Mouse (Mus musculus) brain, embryonic 14.5 days (tissue): ENCODE results near the gene Upf3a. TPM values are rescaled to one million over a fixed set of nuclear protein-coding genes. Genes with fewer than 3 reads are reported as not detected.
"Not testable (repeated sequence)": the region's sequence is repeated elsewhere in the genome, so short reads cannot be mapped to it uniquely, and the experiment has no call there.

Experiments used
- DNase-seq: peaks from one replicate; pipeline ENCODE4 v3.0.0-alpha.2; 2011; ENCODE audit warnings: low read depth
- CTCF ChIP-seq: fragments of 200-500 bp; IDR thresholded peaks from 2 replicates; pipeline ENCODE4 v1.5.1; 2012; ENCODE audit warnings: inconsistent platforms, mild to moderate bottlenecking, moderate library complexity, borderline replicate concordance; ENCODE audit not compliant: insufficient read depth, insufficient read length; ENCODE audit errors: extremely low read depth
- POLR2A ChIP-seq: fragments of 200-500 bp; IDR thresholded peaks from 2 replicates; pipeline ENCODE4 v1.6.1; 2012; ENCODE audit warnings: mild to moderate bottlenecking, inconsistent platforms, borderline replicate concordance; ENCODE audit not compliant: poor library complexity, insufficient read depth, insufficient read length, severe bottlenecking; ENCODE audit errors: extremely low read depth
- polyA plus RNA-seq: library from polyadenylated mRNA; depleted of rRNA; stranded (reverse); fragments of >200 nt; gene quantifications from 2 replicates; pipeline ENCODE4 v1.2.3, GENCODE M21; 2012; rRNA removed

Gene Upf3a
- 20.3 and 26.6 TPM in 2 replicates for polyA plus RNA-seq

DNA sequence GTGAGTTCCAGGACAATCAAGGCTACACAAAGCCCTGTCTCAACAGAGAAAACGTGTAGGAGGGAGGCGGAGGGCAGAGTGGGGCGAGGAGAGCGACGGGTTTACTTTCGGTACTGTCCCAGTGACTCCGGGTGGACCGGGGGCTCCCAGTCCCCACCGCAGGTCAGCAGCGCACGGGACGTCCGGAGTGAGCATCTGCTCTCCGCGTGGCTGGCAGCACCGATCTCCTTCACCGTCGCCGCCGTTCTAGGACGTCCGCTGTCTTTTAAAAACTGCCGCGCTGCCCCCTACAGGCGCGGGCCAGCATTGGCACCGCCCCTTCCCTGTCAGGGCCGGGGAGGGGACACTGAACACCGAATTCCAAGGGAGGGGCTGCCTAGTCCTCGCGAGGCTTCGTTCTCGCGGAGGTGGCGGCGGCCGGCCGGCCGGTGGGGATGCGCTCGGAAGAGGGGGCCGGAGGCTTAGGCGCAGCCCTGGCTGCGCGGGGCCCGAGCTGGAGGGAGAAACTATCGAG, at the start of gene Upf3a:
Gene Upf3a (plus strand): TSS at position 366 of the 514 bp plus-strand sequence.
- peak; percentile 98 for DNase-seq
- TF ChIP-seq POLR2A (no peak; the same call in none of the 2 replicates), CTCF (peak; percentile 85)

DNA sequence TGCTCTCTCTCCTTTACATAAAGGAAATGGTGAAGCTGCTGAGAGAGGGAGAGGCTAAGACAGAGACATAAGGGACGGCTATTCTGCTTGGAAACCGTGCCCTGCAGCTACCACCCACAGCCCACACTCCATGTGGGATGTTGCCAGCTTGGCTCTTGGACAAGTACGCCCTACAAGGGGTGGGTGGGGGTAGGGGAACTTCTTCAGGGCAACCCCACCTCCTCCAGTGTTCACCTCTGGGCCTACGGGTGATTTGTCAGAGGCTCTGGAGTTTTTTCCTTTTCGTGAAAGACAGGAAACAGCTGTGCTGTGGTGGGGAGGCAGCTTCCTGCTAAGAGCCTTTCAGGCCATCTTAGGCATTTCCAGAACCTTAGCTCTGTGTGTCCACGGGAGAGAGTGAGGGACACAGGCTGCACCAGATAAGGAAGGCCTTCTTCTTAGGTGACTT, 45.1 kb upstream of the Upf3a start:
- TF ChIP-seq CTCF (no peak), POLR2A (no peak)
- peak; percentile 4 for DNase-seq

DNA sequence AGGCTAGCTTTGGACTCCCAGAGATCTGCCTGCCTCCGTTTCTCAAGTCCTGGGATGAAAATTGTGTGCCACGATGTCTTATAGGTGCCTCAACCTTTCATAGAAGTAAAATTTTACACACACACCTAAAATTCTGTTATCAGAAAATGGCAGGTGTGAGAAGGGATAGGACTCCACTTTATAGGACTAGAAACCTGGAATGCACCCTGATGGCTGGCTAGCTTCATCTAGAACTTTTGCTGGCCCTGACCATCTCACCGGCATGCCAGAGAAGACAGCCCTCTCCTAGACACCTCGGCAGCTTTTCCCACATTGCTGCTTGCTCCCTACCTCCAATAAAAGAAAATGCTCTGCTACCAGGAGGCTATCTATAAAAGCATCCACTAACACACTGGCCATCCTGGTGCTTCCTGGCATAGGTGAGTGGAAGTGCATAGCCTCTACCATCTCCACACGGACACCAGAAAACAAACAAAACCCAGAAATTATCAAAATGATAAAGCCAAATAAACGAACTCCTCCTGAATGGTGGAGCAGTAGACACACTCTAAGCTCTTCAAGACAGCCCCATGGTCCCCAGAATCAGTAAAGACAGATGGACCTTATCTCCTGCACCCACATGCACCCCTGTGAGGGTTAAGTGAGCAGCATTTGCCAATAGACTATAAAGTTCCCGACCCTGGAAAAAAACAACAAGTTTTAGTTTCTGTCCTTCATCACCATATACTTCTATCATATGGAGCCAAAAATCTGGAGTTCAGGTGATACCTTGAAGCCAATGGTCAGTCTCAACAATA, 44.4 kb upstream of the Upf3a start:
- TF ChIP-seq POLR2A (no peak), CTCF (no peak)
- no peak for DNase-seq

DNA sequence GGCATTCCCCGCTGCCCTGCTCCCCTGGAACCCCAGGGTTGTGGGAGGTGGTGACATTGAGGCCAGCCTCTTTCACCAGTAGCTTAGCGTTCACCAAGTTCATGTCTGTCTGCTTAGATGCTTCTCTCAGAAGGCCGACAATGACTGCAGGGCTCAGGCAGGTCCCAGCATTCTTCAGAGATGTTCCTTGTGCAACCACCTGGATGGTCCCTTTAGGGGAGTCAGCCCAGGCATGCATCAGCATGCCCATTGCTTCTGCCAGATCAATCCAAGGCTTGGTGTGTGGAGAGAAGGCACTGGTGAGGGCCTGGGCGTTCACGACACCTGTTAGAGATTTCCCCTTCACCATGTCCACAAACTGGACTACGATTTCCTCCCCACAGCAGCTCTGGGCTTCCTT, 39.2 kb upstream of the Upf3a start:
- not testable (repeated sequence) for DNase-seq

DNA sequence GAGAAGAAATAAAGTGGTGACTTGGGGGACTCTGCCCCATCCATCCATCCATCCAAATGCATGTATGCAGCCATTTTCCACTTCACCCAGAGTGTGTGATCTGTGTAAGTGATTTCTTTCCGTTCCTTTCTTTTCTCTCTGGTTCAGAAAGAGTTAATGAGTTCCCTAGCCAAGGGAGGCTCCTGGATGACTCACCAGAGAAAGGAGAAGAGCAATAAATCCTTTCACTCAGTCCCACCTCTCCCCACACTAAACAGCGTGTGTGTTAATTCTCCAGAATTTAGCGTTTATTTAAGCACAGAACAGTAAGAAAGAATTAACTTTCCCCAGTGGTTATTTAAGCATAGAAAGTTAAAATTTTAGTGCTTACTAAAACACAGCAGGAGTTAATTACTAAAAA, 37.8 kb upstream of the Upf3a start:
- DNase-seq, result no peak
- TF ChIP-seq CTCF, result no peak

DNA sequence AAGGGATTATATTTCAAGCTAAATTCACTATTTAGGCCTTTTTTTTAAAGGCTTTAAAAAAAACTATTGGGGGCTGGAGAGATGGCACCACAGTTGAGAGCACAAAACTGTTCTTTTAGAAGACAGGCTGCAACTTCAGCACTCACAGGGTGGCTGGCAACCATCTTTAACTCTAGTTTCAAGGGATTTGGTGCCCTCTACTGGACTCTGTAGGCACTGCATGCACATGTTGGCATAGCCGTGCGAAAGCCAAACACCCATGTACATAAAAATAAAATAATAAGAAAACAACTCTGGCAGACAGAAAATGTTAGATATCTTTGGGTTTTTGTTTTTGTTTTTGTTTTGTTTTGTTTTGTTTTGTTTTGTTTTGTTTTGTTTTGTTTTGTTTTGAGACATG, 31.7 kb upstream of the Upf3a start:
- DNase-seq, result peak; percentile 62
- TF ChIP-seq CTCF (peak; percentile 75; the same call in 1 of the 2 replicates), POLR2A (no peak)

DNA sequence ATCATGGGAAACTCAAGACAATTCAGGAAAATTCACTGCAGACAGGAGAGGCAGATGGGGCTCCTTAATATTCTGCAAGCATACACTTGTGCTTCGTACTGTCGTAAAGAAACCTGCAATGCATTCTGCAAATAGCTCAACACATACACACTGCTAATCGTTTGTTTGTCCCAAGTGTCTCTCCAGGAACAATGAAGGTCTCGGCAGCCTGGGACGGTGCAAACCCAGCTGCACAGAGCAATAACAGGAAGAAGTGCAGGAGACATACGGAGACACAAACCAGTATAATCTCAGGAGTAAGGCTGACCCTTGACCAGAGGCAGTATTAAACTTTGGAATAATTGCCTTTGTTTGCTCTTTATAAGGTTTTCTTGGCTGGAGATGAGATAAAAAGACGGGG, 28.9 kb upstream of the Upf3a start:
- DNase-seq, result peak; percentile 9
- no peak for TF ChIP-seq CTCF
- TF ChIP-seq POLR2A, result no peak

DNA sequence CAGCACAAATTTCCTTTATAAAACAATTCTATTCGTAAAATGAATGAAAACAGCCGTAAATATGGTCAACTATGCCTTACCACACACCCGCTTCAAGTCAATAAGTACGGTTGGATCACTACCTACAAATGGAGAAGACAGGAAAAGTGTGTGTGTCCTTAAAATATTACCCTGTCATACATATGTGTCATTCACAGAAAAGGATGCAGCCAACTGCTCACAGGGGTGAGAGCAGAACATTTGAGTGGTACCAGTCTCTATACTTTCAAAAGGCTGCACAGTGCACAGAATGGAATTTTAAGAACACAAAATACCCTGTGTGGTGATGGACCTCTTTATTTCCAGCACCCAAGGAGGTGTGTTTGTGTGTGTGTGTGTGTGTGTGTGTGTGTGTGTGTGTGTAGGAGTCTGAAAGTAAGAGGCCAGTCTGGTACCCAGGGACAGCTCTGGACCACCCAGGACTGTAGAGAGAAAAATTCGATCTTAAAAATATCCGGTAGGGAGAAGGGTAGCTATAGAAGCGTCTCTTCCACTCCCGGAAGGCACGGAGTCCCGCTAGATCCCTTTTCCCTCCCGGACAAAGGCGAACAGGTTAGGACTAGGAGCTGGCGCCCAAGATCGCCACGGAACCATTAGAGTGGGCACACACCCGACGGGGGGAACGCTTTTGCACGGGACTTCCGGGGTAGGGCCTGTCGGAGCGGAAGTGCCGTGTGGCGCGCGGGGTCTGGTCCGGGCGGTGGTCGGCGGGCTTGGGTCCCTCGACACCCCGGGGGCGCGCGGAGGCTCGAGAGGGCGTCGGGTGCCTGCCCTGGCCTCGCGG, 28.2 kb upstream of the Upf3a start, which contains the start of gene Cdc16:
Gene Cdc16 (plus strand): TSS at position 695 of the 823 bp plus-strand sequence.
- no peak for TF ChIP-seq CTCF
- TF ChIP-seq POLR2A, result peak; percentile 93
- peak; percentile 96 for DNase-seq

DNA sequence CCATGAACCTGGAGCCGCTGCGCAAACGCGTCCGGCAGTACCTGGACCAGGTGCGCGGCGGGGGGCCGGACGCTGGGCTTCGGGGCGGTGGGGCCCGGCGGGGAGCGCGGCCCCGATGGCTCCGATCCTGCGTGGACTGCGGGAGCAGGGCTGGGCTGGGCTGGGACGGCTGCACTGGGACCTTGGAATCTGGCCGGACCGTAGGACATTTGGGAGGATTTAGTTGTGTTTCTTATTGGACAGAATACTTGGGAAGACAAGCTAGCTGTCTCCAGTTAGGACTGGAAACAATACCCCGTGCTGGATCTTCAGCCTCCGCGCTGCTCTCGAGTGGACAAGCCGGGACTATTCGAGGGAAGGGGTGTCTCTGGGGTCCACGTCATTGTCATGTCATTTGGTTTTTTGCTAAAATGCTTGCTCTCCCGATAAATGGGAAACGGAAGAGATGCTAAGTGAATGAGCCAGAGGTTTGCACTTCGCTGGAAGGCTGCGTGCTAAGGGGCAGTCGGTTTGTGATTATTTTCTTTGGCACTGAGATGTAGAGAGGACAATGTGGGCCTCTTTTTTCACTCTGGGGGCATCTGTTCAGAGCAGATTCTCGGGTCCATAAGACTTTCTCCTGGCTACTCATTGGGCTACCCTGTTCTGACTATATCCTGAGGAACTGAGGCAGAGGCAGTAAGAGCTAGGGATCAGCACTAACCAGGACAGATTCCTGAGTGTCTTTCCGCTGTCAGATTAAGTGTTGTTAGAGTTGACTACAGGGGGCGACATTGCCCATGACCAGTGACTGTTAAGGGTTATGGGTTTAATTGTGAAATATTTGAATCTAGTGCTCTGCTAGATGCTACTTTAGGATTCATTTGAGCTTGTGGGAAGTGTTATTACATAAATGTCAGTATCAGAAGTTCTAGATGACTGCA, 27.3 kb upstream of the Upf3a start:
- peak; percentile 65 for DNase-seq
- TF ChIP-seq CTCF, result peak; percentile 38; the same call in 1 of the 2 replicates
- no peak for TF ChIP-seq POLR2A

DNA sequence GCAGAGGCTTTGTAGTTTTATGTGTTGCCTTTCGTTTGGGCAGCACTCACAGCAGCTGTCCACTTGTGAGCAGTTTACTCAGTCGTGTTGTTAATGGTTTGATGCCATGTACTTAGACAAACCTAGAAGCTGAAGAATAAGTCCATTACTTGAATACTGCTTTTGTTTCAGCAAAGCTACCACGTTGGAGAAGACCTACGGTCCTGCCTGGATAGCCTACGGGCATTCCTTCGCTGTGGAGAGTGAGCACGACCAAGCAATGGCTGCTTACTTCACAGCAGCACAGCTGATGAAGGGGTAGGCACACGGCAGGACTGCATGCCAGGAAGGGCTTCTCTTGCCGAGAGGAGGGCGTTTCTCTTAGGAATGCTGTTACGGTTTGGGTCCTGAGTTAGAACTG, 16.2 kb upstream of the Upf3a start:
- no peak for TF ChIP-seq CTCF
- no peak for TF ChIP-seq POLR2A
- DNase-seq, result no peak

DNA sequence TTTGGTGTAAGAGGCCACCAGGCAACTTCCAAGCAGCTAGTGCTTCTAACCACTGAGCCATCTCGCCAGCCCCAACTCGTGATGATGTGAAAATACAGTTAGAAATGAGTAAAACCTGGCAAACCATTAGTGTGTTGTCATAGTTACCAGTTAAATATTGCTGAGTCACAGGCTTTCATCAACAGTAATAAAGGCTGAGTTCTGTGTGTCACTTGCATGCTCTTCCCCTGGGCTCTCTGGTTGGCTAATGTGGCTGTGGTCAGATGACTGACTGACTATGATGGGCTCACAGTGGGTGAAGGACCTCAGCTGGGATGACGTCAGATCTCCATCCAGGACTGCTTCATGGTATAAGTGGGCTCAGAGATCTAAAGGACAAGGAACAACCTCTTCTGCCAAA, 4.9 kb upstream of the Upf3a start:
- TF ChIP-seq CTCF (no peak), POLR2A (no peak)
- DNase-seq, result no peak
